Mouse (Mus musculus): Measurements from ENCODE around the gene Dynlt1f.
"Not testable (repeated sequence)": the region's sequence is repeated elsewhere in the genome, so short reads cannot be mapped to it uniquely, and the experiment has no call there.

DNA sequence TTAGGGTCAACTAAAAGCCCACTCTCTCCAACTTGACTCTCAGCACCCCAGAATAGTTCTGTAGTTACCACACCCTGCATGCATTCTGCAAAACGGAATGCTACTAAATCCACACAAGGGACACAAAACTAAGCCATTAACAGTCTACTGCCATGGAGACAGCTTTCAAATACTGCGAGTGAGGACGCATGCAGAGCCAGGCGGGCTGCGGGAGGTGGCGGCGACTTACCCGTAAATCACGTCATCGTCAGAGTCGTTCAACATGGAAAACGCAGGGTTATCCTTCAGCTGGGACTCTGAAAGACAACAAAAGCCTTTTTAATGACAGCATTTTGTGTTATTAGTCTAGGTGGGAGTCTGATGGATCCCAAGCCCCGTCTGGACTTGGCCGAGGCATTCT, 42.2 kb downstream of the Dynlt1f start:
- not testable (repeated sequence) for TF ChIP-seq POLR2A (IDR thresholded peaks at IDR 0.05; ENCODE audit: borderline replicate concordance, extremely low read depth, low read depth, low read length); CTCF (IDR thresholded peaks at IDR 0.05; ENCODE audit: insufficient read depth, low read length)

Measured in lung, adult 2 months (tissue).